Mouse (Mus musculus): ENCODE measurements at regions not wholly inside any gene's neighbourhood (a gene's known extent, or its start where the extent isn't known, plus 50 kb on each side); places are given as distances from the start of the nearest gene placed in this dataset.

DNA sequence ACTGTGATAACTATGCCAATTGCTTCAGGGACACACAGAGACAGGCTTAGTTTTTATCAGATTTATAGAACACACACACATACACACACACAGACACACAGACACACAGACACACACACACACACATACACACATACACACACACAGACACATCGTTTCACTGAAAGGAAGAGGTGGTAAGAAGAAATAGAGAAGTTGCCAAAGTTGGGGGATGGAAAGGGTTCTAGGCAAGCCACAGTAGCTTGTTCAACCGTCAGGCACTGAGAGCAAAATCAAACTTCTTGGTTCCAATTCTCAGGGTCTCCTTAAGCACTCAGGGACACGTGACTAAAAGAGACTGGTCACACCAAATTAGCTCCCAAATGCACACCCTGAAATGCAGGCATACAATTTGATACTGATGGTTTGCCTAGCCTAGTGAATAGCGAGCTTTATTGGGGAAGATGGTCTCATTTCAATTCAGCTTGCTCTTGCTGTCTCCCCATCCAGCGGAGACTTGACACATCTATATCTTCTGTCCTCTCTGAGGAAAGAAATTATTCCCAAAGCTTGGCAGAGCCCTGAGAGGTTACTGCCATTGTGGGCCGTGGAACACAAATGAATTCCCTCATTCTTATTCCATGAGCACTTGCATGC, 84.7 kb upstream of the Zfp366 start:
- TF ChIP-seq CTCF (IDR thresholded peaks at IDR 0.05; ENCODE audit: low read depth, low read length) (no peak), GATA1 (IDR thresholded peaks at IDR 0.05; ENCODE audit: borderline replicate concordance, low read length) (no peak), TAL1 (conservative IDR thresholded peaks at IDR 0.05; ENCODE audit: low read depth, low read length) (no peak), POLR2AphosphoS5 (IDR thresholded peaks at IDR 0.05; ENCODE audit: insufficient replicate concordance, low read depth, low read length) (no peak), GATA2 (IDR thresholded peaks at IDR 0.05; ENCODE audit: borderline replicate concordance, low read depth, low read length) (no peak)

All from G1E (cell line).